Mouse (Mus musculus): ENCODE results near the gene R3hdml. TPM values are rescaled to one million over a fixed set of nuclear protein-coding genes. Genes with fewer than 3 reads are reported as not detected.

The R3hdml gene
- total and polyA plus RNA-seq, 3 experiments, result not detected

DNA sequence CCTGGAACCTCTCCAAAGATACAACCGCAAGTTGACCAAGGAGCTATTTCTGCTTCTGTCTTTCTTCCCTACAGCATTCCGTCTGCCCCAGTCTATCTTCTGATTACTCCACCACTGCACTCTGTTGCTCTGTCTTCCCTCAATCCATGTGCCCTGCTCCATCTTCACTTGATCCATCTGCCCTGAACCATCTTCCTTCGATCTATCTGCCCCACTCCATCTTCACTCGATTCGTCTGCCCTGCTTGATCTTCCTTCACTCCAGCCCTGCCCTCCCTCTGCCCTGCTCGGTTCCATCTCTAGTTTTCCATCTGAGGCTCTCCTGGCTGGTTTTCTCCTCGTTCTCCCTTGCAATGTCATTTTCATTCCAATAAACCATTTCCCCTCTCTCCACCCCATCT lies 11.1 kb downstream of the R3hdml start:
- Histone ChIP-seq H3K9me3 (replicated peaks; ENCODE audit: low read length) (no peaks in the 10 kb centered on the region), H3K4me3 (replicated peaks in 1 of 3; ENCODE audit: low read depth in 2 of 3, low read length in 2 of 3, poor library complexity in 1 of 3) (no peak overlapping the region), H3K36me3 (replicated peaks in 1 of 2; ENCODE audit: control insufficient read depth in 1 of 2, insufficient read depth in 1 of 2, low read length in 1 of 2) (no peaks in the 10 kb centered on the region), H3K27ac (ENCODE audit: insufficient read depth, low read depth) (no peak overlapping the region), H3K4me2 (ENCODE audit: insufficient read depth, low read depth, poor library complexity, severe bottlenecking) (no peak overlapping the region), H3K9ac (ENCODE audit: insufficient read depth, low read depth) (no peak overlapping the region), H3K27me3 (replicated peaks) (peaks cover 92% of the 10 kb centered on the region), H3K79me2 (replicated peaks; ENCODE audit: control insufficient read depth, extremely low read depth, insufficient read depth, poor library complexity, severe bottlenecking) (no peaks in the 10 kb centered on the region), H3K4me1 (ENCODE audit: control insufficient read depth in 1 of 2, insufficient read depth in 2 of 2) (no peaks in the 10 kb centered on the region)
- in situ Hi-C loops (cut with MboI; ENCODE audit: low pct_ligation_motif_present, low pct_unique_long_range_greater_than_20kb, low sequenced_read_pairs), result no loop called here
- TF ChIP-seq CHD2 (IDR thresholded peaks at IDR 0.05; ENCODE audit: low read length) (no peak), NRF1 (IDR thresholded peaks at IDR 0.05; ENCODE audit: low read depth, low read length) (no peak), MXI1 (IDR thresholded peaks at IDR 0.05; ENCODE audit: low read depth, low read length) (no peak), ELF1 (IDR thresholded peaks at IDR 0.05; ENCODE audit: low read depth, low read length) (no peak), ETS1 (conservative IDR thresholded peaks at IDR 0.05; ENCODE audit: low read depth, low read length) (no peak), UBTF (IDR thresholded peaks at IDR 0.05; ENCODE audit: low read depth, low read length) (no peak), CHD1 (IDR thresholded peaks at IDR 0.05; ENCODE audit: low read depth, low read length) (no peak), POLR2AphosphoS2 (IDR thresholded peaks at IDR 0.05; ENCODE audit: low read depth, low read length) (no peak), TCF12 (IDR thresholded peaks at IDR 0.05; ENCODE audit: low read depth, low read length) (no peak)
- DNase-seq (ENCODE audit: extremely low read depth), result no peak
- dilution Hi-C loops (cut with MboI; ENCODE audit: extremely low pct_ligation_motif_present, extremely low pct_unique_long_range_greater_than_20kb, low sequenced_read_pairs), result no loop called here

DNA sequence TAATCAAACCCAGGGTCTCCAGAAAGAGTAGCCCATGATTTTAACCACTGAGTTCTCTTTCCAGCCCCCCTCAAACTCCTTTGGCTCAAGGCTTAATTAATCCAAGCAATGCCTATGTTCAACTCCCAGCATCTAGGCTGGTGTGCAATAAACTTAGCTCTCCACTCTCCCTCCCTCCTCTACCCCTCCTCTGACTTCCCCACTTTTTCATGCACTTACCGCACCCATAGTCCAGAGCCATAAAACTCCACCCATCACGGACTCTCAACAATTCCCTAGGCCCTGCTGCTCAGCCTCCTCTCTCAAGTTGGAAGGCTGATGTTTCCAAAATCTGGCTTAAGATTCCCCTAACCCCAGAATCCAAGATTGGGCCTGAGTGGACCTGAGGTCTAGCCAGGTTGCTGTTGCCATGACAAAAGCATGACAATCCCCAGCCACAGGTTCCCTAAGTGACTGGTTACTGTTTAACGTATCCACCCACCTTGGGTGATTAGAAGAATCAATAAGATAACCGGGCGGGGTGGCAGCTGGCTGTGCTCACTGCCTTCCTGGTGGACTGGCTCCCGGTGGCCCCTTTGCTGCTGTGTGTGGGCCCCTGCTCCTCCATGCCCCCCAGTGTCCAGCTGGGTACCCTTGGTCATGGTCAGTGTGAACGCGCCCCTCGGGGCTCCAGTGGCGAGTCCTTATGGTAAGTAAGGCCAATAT lies 14.3 kb downstream of the R3hdml start, which contains the start of gene Hnf4a:
Gene Hnf4a (plus strand): TSS at position 509 of the 705 bp plus-strand sequence.
- dilution Hi-C loops (cut with MboI; ENCODE audit: extremely low pct_ligation_motif_present, extremely low pct_unique_long_range_greater_than_20kb, low sequenced_read_pairs), result no loop called here

More for the DNA sequence above, 14.3 kb downstream of the R3hdml start, which contains the start of gene Hnf4a:
- H3K27me3 ChIP-seq (replicated peaks), result peaks cover 87% of the 10 kb centered on the region
- no peaks in the 10 kb centered on the region for H3K79me2 ChIP-seq (replicated peaks; ENCODE audit: control insufficient read depth, extremely low read depth, insufficient read depth, poor library complexity, severe bottlenecking)
- no peak within 1 kb of the TSS for H3K9ac ChIP-seq (ENCODE audit: insufficient read depth, low read depth)
- DNase-seq (ENCODE audit: extremely low read depth), result no peak
- no peaks in the 10 kb centered on the region for H3K9me3 ChIP-seq (replicated peaks; ENCODE audit: low read length)
- no peak within 1 kb of the TSS for H3K4me2 ChIP-seq (ENCODE audit: insufficient read depth, low read depth, poor library complexity, severe bottlenecking)
- TF ChIP-seq MAX (IDR thresholded peaks at IDR 0.05; ENCODE audit: low read length) (no peak), CHD1 (IDR thresholded peaks at IDR 0.05; ENCODE audit: low read depth, low read length) (no peak), MEF2A (IDR thresholded peaks at IDR 0.05; ENCODE audit: borderline replicate concordance, low read depth, low read length) (no peak), TBP (conservative IDR thresholded peaks at IDR 0.05; ENCODE audit: low read depth, low read length) (no peak), E2F4 (IDR thresholded peaks at IDR 0.05; ENCODE audit: insufficient replicate concordance, low read depth, low read length) (no peak), JUN (IDR thresholded peaks at IDR 0.05; ENCODE audit: insufficient read depth, low read depth, low read length) (no peak), BHLHE40 (IDR thresholded peaks at IDR 0.05; ENCODE audit: low read depth, low read length) (no peak), KAT2A (IDR thresholded peaks at IDR 0.05; ENCODE audit: insufficient replicate concordance, low read length) (no peak), TCF12 (IDR thresholded peaks at IDR 0.05; ENCODE audit: low read depth, low read length) (no peak), USF1 (IDR thresholded peaks at IDR 0.05; ENCODE audit: low read depth, low read length) (no peak), ZMIZ1 (IDR thresholded peaks at IDR 0.05; ENCODE audit: low read depth, low read length) (no peak), SMC3 (IDR thresholded peaks at IDR 0.05; ENCODE audit: low read depth, low read length) (no peak), CHD2 (IDR thresholded peaks at IDR 0.05; ENCODE audit: low read length) (no peak), ZKSCAN1 (IDR thresholded peaks at IDR 0.05; ENCODE audit: borderline replicate concordance, low read depth, low read length) (no peak), ZC3H11A (IDR thresholded peaks at IDR 0.05; ENCODE audit: low read depth, low read length) (no peak)
- H3K4me3 ChIP-seq (replicated peaks in 1 of 3; ENCODE audit: low read depth in 2 of 3, low read length in 2 of 3, poor library complexity in 1 of 3), result no peak within 1 kb of the TSS
- H3K36me3 ChIP-seq (replicated peaks in 1 of 2; ENCODE audit: control insufficient read depth in 1 of 2, insufficient read depth in 1 of 2, low read length in 1 of 2), result no peaks in the 10 kb centered on the region
- in situ Hi-C loops (cut with MboI; ENCODE audit: low pct_ligation_motif_present, low pct_unique_long_range_greater_than_20kb, low sequenced_read_pairs), result no loop called here
- H3K4me1 ChIP-seq (ENCODE audit: control insufficient read depth in 1 of 2, insufficient read depth in 2 of 2), result no peaks in the 10 kb centered on the region
- H3K27ac ChIP-seq (ENCODE audit: insufficient read depth, low read depth), result no peak within 1 kb of the TSS
